Mouse (Mus musculus) erythroblast, embryonic 14.5 days (primary cell): ENCODE measurements around the gene Adgrd1. TPM values are rescaled to one million over a fixed set of nuclear protein-coding genes. Genes with fewer than 3 reads are reported as not detected.
"Not testable (repeated sequence)": the region's sequence is repeated elsewhere in the genome, so short reads cannot be mapped to it uniquely, and the experiment has no call there.

Experiments used
- H3K27me3 ChIP-seq: 2 replicates; pipeline ENCODE4 v1.6.1; 2012; ENCODE audit warnings: inconsistent platforms; ENCODE audit not compliant: control insufficient read depth
- H3K36me3 ChIP-seq: 2 replicates; pipeline ENCODE4 v1.6.1; 2012; ENCODE audit warnings: mild to moderate bottlenecking, inconsistent platforms; ENCODE audit not compliant: control insufficient read depth
- H3K4me1 ChIP-seq: 2 replicates; pipeline ENCODE4 v1.6.1; 2012; ENCODE audit warnings: inconsistent platforms; ENCODE audit not compliant: control insufficient read depth
- H3K4me3 ChIP-seq: replicated peaks from 2 replicates; pipeline ENCODE3; 2012; ENCODE audit warnings: moderate library complexity, mild to moderate bottlenecking, inconsistent platforms
- H3K9me3 ChIP-seq: 2 replicates; pipeline ENCODE4 v1.6.1; 2012; ENCODE audit warnings: low read length, inconsistent platforms, mixed read lengths; ENCODE audit not compliant: control insufficient read depth
- GATA1 ChIP-seq: IDR thresholded peaks from 2 replicates; pipeline ENCODE4 v1.6.1; 2012; ENCODE audit warnings: low read length, inconsistent platforms, mixed read lengths
- TAL1 ChIP-seq: IDR thresholded peaks from 3 replicates; pipeline ENCODE4 v1.6.1; 2012; ENCODE audit warnings: low read length, inconsistent platforms, mixed read lengths
- polyA plus RNA-seq: library from polyadenylated mRNA; stranded (reverse); fragments of >175 nt; gene quantifications from 2 replicates; pipeline ENCODE4 v1.2.3, GENCODE M21; 2012

The Adgrd1 gene
- polyA plus RNA-seq, 1 experiment = not detected

GRCm38 (mm10) chr5:129118523-129118922 lies 22.0 kb downstream of the Adgrd1 start:
- no peaks in the 10 kb centered on the region for H3K4me1 ChIP-seq
- H3K9me3 ChIP-seq = no peaks in the 10 kb centered on the region
- H3K36me3 ChIP-seq = no peaks in the 10 kb centered on the region
- H3K27me3 ChIP-seq = no peaks in the 10 kb centered on the region
- H3K4me3 ChIP-seq = no peak overlapping the region
- TF ChIP-seq GATA1 = no peak
- no peak for TF ChIP-seq TAL1

DNA sequence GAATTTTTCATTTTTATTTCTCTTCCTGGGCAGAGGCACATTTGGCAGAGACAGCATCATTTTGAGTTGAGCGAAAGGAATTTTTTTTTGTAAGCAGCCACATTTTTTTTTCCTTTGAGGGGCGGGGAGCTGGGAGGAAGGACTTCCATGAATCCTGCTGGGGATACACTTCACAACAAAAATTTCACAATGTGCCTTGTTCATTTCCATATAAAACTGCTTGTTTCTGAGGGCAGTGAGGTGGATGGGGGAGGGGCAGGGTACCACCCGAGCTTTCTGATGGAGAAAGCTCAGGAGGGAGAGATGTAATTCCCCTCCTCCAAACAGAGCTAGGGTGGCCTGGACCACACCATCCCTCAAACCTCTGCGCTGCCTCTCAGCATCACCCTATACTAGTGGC lies 22.6 kb downstream of the Adgrd1 start:
- TF ChIP-seq TAL1 (no peak), GATA1 (no peak)
- Histone ChIP-seq H3K4me1 (no peaks in the 10 kb centered on the region), H3K27me3 (no peaks in the 10 kb centered on the region), H3K4me3 (no peak overlapping the region), H3K36me3 (no peaks in the 10 kb centered on the region), H3K9me3 (no peaks in the 10 kb centered on the region)

DNA sequence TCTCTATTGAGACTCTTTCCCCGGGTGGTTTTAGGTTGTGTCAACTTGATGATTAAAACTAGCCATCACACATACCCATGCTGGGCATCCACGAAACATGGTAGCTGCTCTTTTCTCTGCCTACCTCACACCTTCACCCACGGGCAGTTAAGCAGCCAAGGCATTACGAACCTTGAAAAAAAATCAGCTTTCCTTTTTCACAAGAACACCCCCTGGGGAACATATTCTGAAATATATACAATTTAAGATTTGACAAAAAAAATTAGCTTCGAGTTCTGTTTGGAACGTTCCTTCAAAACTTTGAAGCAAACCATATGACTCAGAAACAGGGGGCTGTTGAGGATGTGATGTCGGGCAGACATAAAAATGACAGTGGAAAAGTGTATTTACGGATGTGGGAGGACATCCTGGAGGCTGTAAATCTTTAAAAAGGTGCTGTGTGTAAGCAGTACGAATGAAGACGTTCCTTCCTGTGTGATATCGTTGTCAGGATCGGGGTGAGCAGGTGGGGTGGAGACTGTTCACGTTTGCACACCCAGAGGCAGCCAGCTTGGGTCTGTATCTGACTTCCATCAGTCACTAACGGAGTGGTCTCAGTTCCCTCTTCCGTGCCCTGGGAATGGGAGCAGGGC lies 25.2 kb downstream of the Adgrd1 start:
- no peaks in the 10 kb centered on the region for H3K27me3 ChIP-seq
- H3K9me3 ChIP-seq = no peaks in the 10 kb centered on the region
- no peak overlapping the region for H3K4me3 ChIP-seq
- H3K36me3 ChIP-seq = no peaks in the 10 kb centered on the region
- H3K4me1 ChIP-seq = no peaks in the 10 kb centered on the region
- TF ChIP-seq GATA1 (no peak), TAL1 (no peak)

- Histone ChIP-seq H3K4me3 (no peak overlapping the region), H3K36me3 (no peaks in the 10 kb centered on the region), H3K4me1 (no peaks in the 10 kb centered on the region), H3K27me3 (no peaks in the 10 kb centered on the region), H3K9me3 (no peaks in the 10 kb centered on the region)
- no peak for TF ChIP-seq TAL1
- TF ChIP-seq GATA1 = no peak
These were observed 25.9 kb downstream of the Adgrd1 start for GRCm38 (mm10) chr5:129122491-129122890.

DNA sequence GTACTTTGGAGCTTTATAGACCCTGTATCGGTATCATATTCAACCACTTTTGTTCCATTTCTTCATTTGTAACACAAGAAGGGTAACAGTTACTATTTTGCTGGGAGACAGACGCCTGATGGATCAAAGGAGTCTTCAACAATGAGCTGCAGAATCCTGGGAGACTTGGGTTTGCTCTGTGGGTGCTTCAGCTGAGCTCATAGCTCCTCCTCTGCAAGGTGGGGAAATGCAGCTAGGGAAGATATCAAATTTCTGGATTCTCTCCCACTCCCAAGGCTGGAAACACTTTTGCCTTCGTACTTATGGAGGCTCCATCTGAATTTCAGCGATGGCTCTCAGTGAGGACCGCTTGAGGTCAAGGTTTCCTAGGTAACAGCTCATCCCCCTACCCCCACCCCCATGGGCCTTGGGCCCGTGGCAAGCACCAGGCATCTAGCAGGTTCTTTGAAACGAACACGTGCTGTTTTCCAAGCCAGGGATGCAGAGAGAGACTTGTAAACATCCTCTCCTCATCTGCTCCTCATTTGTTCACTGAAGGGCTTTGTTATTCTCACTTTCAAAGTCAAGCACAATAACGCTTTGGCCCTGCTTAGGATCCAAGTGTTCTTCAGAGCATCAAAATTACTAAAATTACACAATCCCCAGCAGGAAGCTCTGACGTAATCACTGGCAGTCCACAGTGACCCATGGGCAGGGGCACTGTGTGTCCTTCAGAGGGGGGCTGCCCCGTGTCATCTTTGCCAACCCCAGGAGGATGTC lies 27.7 kb downstream of the Adgrd1 start:
- no peaks in the 10 kb centered on the region for H3K36me3 ChIP-seq
- TF ChIP-seq TAL1 (no peak), GATA1 (no peak)
- no peaks in the 10 kb centered on the region for H3K4me1 ChIP-seq
- no peak overlapping the region for H3K4me3 ChIP-seq
- H3K27me3 ChIP-seq = no peaks in the 10 kb centered on the region
- 0 out of 2 replicates have a peak, but pooled peaks cover 2% of the 10 kb centered on the region for H3K9me3 ChIP-seq

GRCm38 (mm10) chr5:129128310-129128709 lies 31.8 kb downstream of the Adgrd1 start:
- H3K4me3 ChIP-seq, H3K4me1 ChIP-seq, H3K36me3 ChIP-seq, H3K27me3 ChIP-seq, H3K9me3 ChIP-seq: not testable (repeated sequence)

- no peaks in the 10 kb centered on the region for H3K36me3 ChIP-seq
- H3K4me1 ChIP-seq = no peaks in the 10 kb centered on the region
- TF ChIP-seq TAL1 = no peak
- no peak for TF ChIP-seq GATA1
- H3K4me3 ChIP-seq = no peak overlapping the region
- H3K9me3 ChIP-seq = 0 out of 2 replicates have a peak, but pooled peaks cover 2% of the 10 kb centered on the region
- H3K27me3 ChIP-seq = no peaks in the 10 kb centered on the region
These were observed 33.8 kb downstream of the Adgrd1 start for GRCm38 (mm10) chr5:129130301-129130700.

DNA sequence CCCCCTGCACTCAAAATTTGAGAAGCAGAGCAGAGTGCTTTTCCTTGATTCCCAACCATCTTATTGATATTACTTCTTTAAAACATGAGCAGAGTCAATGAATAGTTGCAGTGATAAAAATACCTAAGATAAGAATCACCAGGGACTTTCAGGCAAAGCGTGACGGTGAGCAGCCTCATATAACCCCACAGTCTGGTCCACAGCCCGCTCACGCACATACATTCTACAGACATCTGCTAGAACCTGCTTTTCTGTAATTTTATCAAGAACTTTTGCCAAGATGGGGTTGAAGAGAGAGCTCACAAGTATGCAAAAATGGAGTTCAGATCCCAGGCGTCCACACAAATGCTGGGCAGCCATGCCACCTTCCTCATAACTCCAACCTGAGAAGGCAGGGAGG lies 40.9 kb downstream of the Adgrd1 start:
- no peaks in the 10 kb centered on the region for H3K9me3 ChIP-seq
- TF ChIP-seq TAL1 (no peak), GATA1 (no peak)
- no peaks in the 10 kb centered on the region for H3K27me3 ChIP-seq
- H3K36me3 ChIP-seq = no peaks in the 10 kb centered on the region
- no peaks in the 10 kb centered on the region for H3K4me1 ChIP-seq
- no peak overlapping the region for H3K4me3 ChIP-seq

DNA sequence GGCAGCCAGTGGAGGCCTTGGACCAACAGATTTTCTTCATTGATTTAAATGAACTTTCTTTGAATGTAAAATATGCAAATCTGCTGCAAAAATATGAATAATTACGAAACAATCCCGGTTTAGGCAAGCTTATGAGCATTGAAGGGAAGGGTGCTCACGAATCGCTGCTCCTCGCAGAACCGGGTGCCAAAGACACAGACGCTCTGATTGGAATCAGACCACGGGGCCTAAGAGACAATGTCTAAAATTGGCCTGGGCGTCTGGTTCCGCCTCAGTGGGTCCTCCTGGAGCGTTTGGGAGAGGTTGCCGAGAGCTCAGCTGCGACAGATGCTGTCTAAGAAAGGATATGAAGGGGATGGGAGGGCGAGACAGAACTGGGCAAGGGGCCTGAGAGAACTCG lies 42.0 kb downstream of the Adgrd1 start:
- Histone ChIP-seq H3K4me3 (no peak overlapping the region), H3K36me3 (no peaks in the 10 kb centered on the region), H3K27me3 (no peaks in the 10 kb centered on the region), H3K9me3 (no peaks in the 10 kb centered on the region), H3K4me1 (no peaks in the 10 kb centered on the region)
- TF ChIP-seq GATA1 (no peak), TAL1 (no peak)

DNA sequence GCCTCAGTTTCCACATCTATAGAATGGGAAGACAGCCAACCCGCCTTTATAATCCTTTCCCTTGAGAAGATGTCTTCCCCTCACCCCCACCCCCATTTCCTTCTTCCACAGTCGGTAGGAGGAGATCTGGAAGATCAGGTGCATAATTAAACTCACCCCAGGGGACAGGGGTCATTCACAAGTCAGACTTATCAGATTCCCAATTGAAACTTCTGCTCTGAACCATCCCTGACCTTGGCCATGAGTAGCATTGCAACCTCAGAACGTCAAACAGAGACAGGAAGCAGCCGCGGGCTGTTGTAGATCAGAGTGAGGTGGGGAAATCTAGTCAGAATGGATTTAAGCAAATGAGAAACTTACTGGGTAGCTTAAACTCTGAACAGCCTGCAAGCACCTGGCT lies 46.3 kb downstream of the Adgrd1 start:
- H3K36me3 ChIP-seq = no peaks in the 10 kb centered on the region
- no peak overlapping the region for H3K4me3 ChIP-seq
- no peaks in the 10 kb centered on the region for H3K27me3 ChIP-seq
- no peaks in the 10 kb centered on the region for H3K9me3 ChIP-seq
- H3K4me1 ChIP-seq = no peaks in the 10 kb centered on the region
- TF ChIP-seq TAL1 (no peak), GATA1 (no peak)
